Mouse (Mus musculus) cerebellum, adult 18-20 months (tissue): ENCODE data around the gene Nek11.

Source experiments
- DNase-seq, 2 experiments: peaks; one replicate each; pipeline ENCODE4 v3.0.0; 2021

The Nek11 gene

GRCm38 (mm10) chr9:105309553-105310281, 85.6 kb downstream of the Nek11 start:
- DNase-seq, result no peak

- DNase-seq, result no peak
Measured at GRCm38 (mm10) chr9:105306042-105306441, 89.3 kb downstream of the Nek11 start.

GRCm38 (mm10) chr9:105302230-105302629, 93.1 kb downstream of the Nek11 start:
- DNase-seq, result no peak

GRCm38 (mm10) chr9:105301396-105301795, 93.9 kb downstream of the Nek11 start:
- no peak for DNase-seq

GRCm38 (mm10) chr9:105300738-105301325, 94.5 kb downstream of the Nek11 start:
- no peak for DNase-seq

- no peak for DNase-seq
Measured at GRCm38 (mm10) chr9:105284670-105285069, 110.7 kb downstream of the Nek11 start.

- peak; percentile 14 to 26 for DNase-seq
Measured at GRCm38 (mm10) chr9:105282725-105283124, 112.6 kb downstream of the Nek11 start.

- DNase-seq, result no peak
Measured at GRCm38 (mm10) chr9:105274925-105275324, 120.4 kb downstream of the Nek11 start.

GRCm38 (mm10) chr9:105274286-105274685, 121.0 kb downstream of the Nek11 start:
- no peak for DNase-seq

- no peak for DNase-seq
Measured at GRCm38 (mm10) chr9:105272241-105272640, 123.1 kb downstream of the Nek11 start.

GRCm38 (mm10) chr9:105263140-105263539, 132.2 kb downstream of the Nek11 start:
- DNase-seq, result no peak

- no peak for DNase-seq
Measured at GRCm38 (mm10) chr9:105257668-105258067, 137.7 kb downstream of the Nek11 start.

GRCm38 (mm10) chr9:105254076-105254475, 141.2 kb downstream of the Nek11 start:
- DNase-seq, result no peak

- no peak for DNase-seq
Measured at GRCm38 (mm10) chr9:105252349-105253041, 142.8 kb downstream of the Nek11 start.

GRCm38 (mm10) chr9:105251256-105251655, 144.1 kb downstream of the Nek11 start:
- DNase-seq, result no peak

- DNase-seq, result no peak
Measured at GRCm38 (mm10) chr9:105244024-105244423, 151.3 kb downstream of the Nek11 start.

GRCm38 (mm10) chr9:105214434-105214833, 180.9 kb downstream of the Nek11 start:
- no peak for DNase-seq

GRCm38 (mm10) chr9:105200305-105200704, 195.0 kb downstream of the Nek11 start:
- DNase-seq, result no peak

- no peak for DNase-seq
Measured at GRCm38 (mm10) chr9:105186725-105187124, 208.6 kb downstream of the Nek11 start.

- DNase-seq, result no peak
Measured at GRCm38 (mm10) chr9:105182392-105182791, 212.9 kb downstream of the Nek11 start.

- no peak for DNase-seq
Measured at GRCm38 (mm10) chr9:105144992-105145391, 250.3 kb downstream of the Nek11 start, which contains the start of gene 1700080E11Rik. TSS of gene 1700080E11Rik (minus strand) at chr9:105145092.

GRCm38 (mm10) chr9:105139204-105139603, 256.1 kb downstream of the Nek11 start:
- DNase-seq, result no peak

GRCm38 (mm10) chr9:105136404-105136803, 258.9 kb downstream of the Nek11 start:
- DNase-seq, result no peak

GRCm38 (mm10) chr9:105134536-105134935, 260.8 kb downstream of the Nek11 start:
- DNase-seq, result no peak
